ENCODE assay signal across 10 mouse cellular contexts in genomic region chr12:15937443-15938237, GRCm38 (mm10).
DNase-seq lines count a peak whose midpoint lies in the region; ATAC-seq lines count a peak whose summit lies in the region.
"Had no signal": no experiment of that assay in that cellular context is flagged by ENCODE, and none has a peak within 500 bp of the region (broad histone marks: within the 10 kb centered on the region; RNA-seq: fewer than 3 reads in every experiment).

No protein-coding gene starts in this region.

- H3K4me3 ChIP-seq in embryonic facial prominence, embryonic 11.5 days (ENCODE audit: low read depth, low read length): no peak overlapping the region
- no peak overlapping the region for H3K4me3 ChIP-seq in embryonic facial prominence, embryonic 10.5 days
- H3K4me3 ChIP-seq in kidney, embryonic 15.5 days (replicated peaks): no peak overlapping the region
- H3K4me3 ChIP-seq in midbrain, embryonic 12.5 days: no peak overlapping the region

- H3K9me3 ChIP-seq in embryonic facial prominence, embryonic 11.5 days (replicated peaks; ENCODE audit: control insufficient read depth, low read length): no peaks in the 10 kb centered on the region
- H3K9me3 ChIP-seq in embryonic facial prominence, embryonic 10.5 days: no peaks in the 10 kb centered on the region
- H3K9me3 ChIP-seq in kidney, embryonic 15.5 days (replicated peaks): no peaks in the 10 kb centered on the region
- no peaks in the 10 kb centered on the region for H3K9me3 ChIP-seq in midbrain, embryonic 12.5 days

- no peaks in the 10 kb centered on the region for H3K27me3 ChIP-seq in embryonic facial prominence, embryonic 11.5 days (ENCODE audit: control insufficient read depth, insufficient read depth, low read length)
- no peaks in the 10 kb centered on the region for H3K27me3 ChIP-seq in embryonic facial prominence, embryonic 10.5 days (replicated peaks; ENCODE audit: low read depth, poor library complexity, severe bottlenecking)
- no peaks in the 10 kb centered on the region for H3K27me3 ChIP-seq in kidney, embryonic 15.5 days
- H3K27me3 ChIP-seq in midbrain, embryonic 12.5 days: no peaks in the 10 kb centered on the region

- ATAC-seq in embryonic facial prominence, embryonic 11.5 days (replicated peaks; ENCODE audit: insufficient number of reproducible peaks, low FRiP score, low TSS enrichment, low read depth): no peak
- ATAC-seq in kidney, embryonic 15.5 days (replicated peaks; ENCODE audit: low FRiP score): peak; percentile 94
- ATAC-seq in midbrain, embryonic 12.5 days (ENCODE audit: low FRiP score, low read depth): peak; percentile 73
- ATAC-seq in frontal cortex, adult (ENCODE audit: low TSS enrichment): no peak

- H3K27ac ChIP-seq in embryonic facial prominence, embryonic 11.5 days (replicated peaks; ENCODE audit: low read depth, low read length): no peak overlapping the region
- no peak overlapping the region for H3K27ac ChIP-seq in embryonic facial prominence, embryonic 10.5 days (replicated peaks)
- H3K27ac ChIP-seq in kidney, embryonic 15.5 days: no peak overlapping the region
- no peak overlapping the region for H3K27ac ChIP-seq in midbrain, embryonic 12.5 days (replicated peaks)

- 41% methylated on average over 8 of the region's 8 CpGs for WGBS in embryonic facial prominence, embryonic 11.5 days
- 32% methylated on average over 8 of the region's 8 CpGs for WGBS in embryonic facial prominence, embryonic 10.5 days
- 29% methylated on average over 8 of the region's 8 CpGs for WGBS in kidney, embryonic 15.5 days
- 30% methylated on average over 8 of the region's 8 CpGs for WGBS in midbrain, embryonic 12.5 days

- H3K4me1 ChIP-seq in embryonic facial prominence, embryonic 11.5 days (ENCODE audit: control insufficient read depth, insufficient read depth, low read length): no peaks in the 10 kb centered on the region
- H3K4me1 ChIP-seq in embryonic facial prominence, embryonic 10.5 days: peaks cover 9% of the 10 kb centered on the region
- H3K4me1 ChIP-seq in kidney, embryonic 15.5 days: 0 out of 2 replicates have a peak, but pooled peaks cover 9% of the 10 kb centered on the region
- H3K4me1 ChIP-seq in midbrain, embryonic 12.5 days: peaks cover 9% of the 10 kb centered on the region; the same call in 1 of the 2 replicates

- peak; percentile 9 for DNase-seq in embryonic facial prominence, embryonic 11.5 days (ENCODE audit: low spot score)
- DNase-seq in embryonic facial prominence, embryonic 10.5 days (ENCODE audit: low spot score): no peak
- DNase-seq in embryo, embryonic 10.5 days (ENCODE audit: low spot score): peak; percentile 30
- no peak for DNase-seq in left cerebral cortex, adult 8-10 months (ENCODE audit: low spot score in 2 of 2)
- no peak for DNase-seq in right cerebral cortex, postnatal 36 days (ENCODE audit: low spot score in 2 of 2)
- DNase-seq: cerebellum, postnatal 36 days; lung, postnatal 10 days had no signal

- no peak overlapping the region for H3K4me2 ChIP-seq in embryonic facial prominence, embryonic 11.5 days (ENCODE audit: low read depth, low read length)
- no peak overlapping the region for H3K4me2 ChIP-seq in kidney, embryonic 15.5 days
- H3K4me2 ChIP-seq in midbrain, embryonic 12.5 days (replicated peaks): no peak overlapping the region

- no peaks in the 10 kb centered on the region; the same call in 1 of the 2 replicates for H3K36me3 ChIP-seq in embryonic facial prominence, embryonic 11.5 days (replicated peaks; ENCODE audit: control insufficient read depth, insufficient read depth, low read depth, low read length)
- H3K36me3 ChIP-seq in embryonic facial prominence, embryonic 10.5 days (replicated peaks): no peaks in the 10 kb centered on the region
- H3K36me3 ChIP-seq in kidney, embryonic 15.5 days: no peaks in the 10 kb centered on the region
- no peaks in the 10 kb centered on the region for H3K36me3 ChIP-seq in midbrain, embryonic 12.5 days

- no peak overlapping the region for H3K9ac ChIP-seq in embryonic facial prominence, embryonic 11.5 days (replicated peaks; ENCODE audit: low read length)
- no peak overlapping the region for H3K9ac ChIP-seq in kidney, embryonic 15.5 days
- no peak overlapping the region for H3K9ac ChIP-seq in midbrain, embryonic 12.5 days (replicated peaks)

Comparison
In these comparisons a context has a peak if more than half of its experiments do, and no peak if none do; other contexts are left out.
1. DNase-seq: peak in embryonic facial prominence, embryonic 11.5 days (single experiment) and embryo, embryonic 10.5 days (single experiment); none in embryonic facial prominence, embryonic 10.5 days (single experiment), left cerebral cortex, adult 8-10 months (0 of 2) and right cerebral cortex, postnatal 36 days (0 of 2).
2. ATAC-seq: peak in kidney, embryonic 15.5 days (single experiment) and midbrain, embryonic 12.5 days (single experiment); none in embryonic facial prominence, embryonic 11.5 days (single experiment) and frontal cortex, adult (single experiment).